Mouse (Mus musculus): Measurements from ENCODE around the gene Cyb5r4. TPM values are rescaled to one million over a fixed set of nuclear protein-coding genes. Genes with fewer than 3 reads are reported as not detected.

Gene Cyb5r4
- total and polyA plus RNA-seq, 3 experiments, result 37.5 to 121 (median 80.6) TPM

DNA sequence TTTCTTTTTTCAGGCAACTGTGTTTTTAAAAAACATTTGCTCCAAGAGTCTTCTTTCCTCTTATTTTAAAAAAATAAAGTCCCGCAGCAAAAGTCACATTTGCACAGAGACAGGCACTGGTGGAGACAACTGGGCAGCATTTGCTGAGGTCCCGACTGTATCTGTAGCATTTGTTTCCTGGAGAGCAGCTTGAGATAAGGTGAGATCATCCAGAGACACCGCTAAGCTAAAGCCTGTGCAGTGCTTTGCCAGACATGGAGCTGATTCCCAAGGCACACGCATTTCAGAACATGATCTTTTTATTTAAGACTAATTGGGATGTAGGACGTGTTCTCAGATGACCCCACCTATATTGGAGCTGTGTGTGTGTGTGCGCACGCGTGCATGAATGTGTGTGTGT is 30.1 kb upstream of the Cyb5r4 start:
- Histone ChIP-seq H3K9me3 (replicated peaks; ENCODE audit: low read length) (peaks cover 3% of the 10 kb centered on the region), H3K9ac (ENCODE audit: insufficient read depth, low read depth) (no peak overlapping the region), H3K79me2 (replicated peaks; ENCODE audit: control insufficient read depth, extremely low read depth, insufficient read depth, poor library complexity, severe bottlenecking) (no peaks in the 10 kb centered on the region), H3K27me3 (replicated peaks) (no peaks in the 10 kb centered on the region), H3K27ac (ENCODE audit: insufficient read depth, low read depth) (no peak overlapping the region), H3K4me1 (ENCODE audit: control insufficient read depth in 1 of 2, insufficient read depth in 2 of 2) (peaks cover 0 to 2% of the 10 kb centered on the region in 2 experiments; a peak in 1 of 4 replicates), H3K36me3 (replicated peaks in 1 of 2; ENCODE audit: control insufficient read depth in 1 of 2, insufficient read depth in 1 of 2, low read length in 1 of 2) (no peaks in the 10 kb centered on the region), H3K4me3 (replicated peaks in 1 of 3; ENCODE audit: low read depth in 2 of 3, low read length in 2 of 3, poor library complexity in 1 of 3) (no peak overlapping the region), H3K4me2 (ENCODE audit: insufficient read depth, low read depth, poor library complexity, severe bottlenecking) (no peak overlapping the region)
- in situ Hi-C loops (cut with MboI; ENCODE audit: low pct_ligation_motif_present, low pct_unique_long_range_greater_than_20kb, low sequenced_read_pairs), result no loop called here
- dilution Hi-C loops (cut with MboI; ENCODE audit: extremely low pct_ligation_motif_present, extremely low pct_unique_long_range_greater_than_20kb, low sequenced_read_pairs), result no loop called here
- DNase-seq (ENCODE audit: extremely low read depth), result no peak
- TF ChIP-seq ZNF384 (IDR thresholded peaks at IDR 0.05; ENCODE audit: low read depth, low read length) (no peak), NELFE (IDR thresholded peaks at IDR 0.05; ENCODE audit: low read depth, low read length) (no peak), RAD21 (IDR thresholded peaks at IDR 0.05; ENCODE audit: low read depth, low read length) (no peak), TBP (conservative IDR thresholded peaks at IDR 0.05; ENCODE audit: low read depth, low read length) (no peak)

- no peak overlapping the region for H3K4me3 ChIP-seq (replicated peaks in 1 of 3; ENCODE audit: low read depth in 2 of 3, low read length in 2 of 3, poor library complexity in 1 of 3)
- in situ Hi-C loops (cut with MboI; ENCODE audit: low pct_ligation_motif_present, low pct_unique_long_range_greater_than_20kb, low sequenced_read_pairs), result no loop called here
- H3K79me2 ChIP-seq (replicated peaks; ENCODE audit: control insufficient read depth, extremely low read depth, insufficient read depth, poor library complexity, severe bottlenecking), result no peaks in the 10 kb centered on the region
- H3K9ac ChIP-seq (ENCODE audit: insufficient read depth, low read depth), result no peak overlapping the region
- no peak for DNase-seq (ENCODE audit: extremely low read depth)
- no peak overlapping the region for H3K4me2 ChIP-seq (ENCODE audit: insufficient read depth, low read depth, poor library complexity, severe bottlenecking)
- H3K27me3 ChIP-seq (replicated peaks), result no peaks in the 10 kb centered on the region
- H3K36me3 ChIP-seq (replicated peaks in 1 of 2; ENCODE audit: control insufficient read depth in 1 of 2, insufficient read depth in 1 of 2, low read length in 1 of 2), result no peaks in the 10 kb centered on the region
- H3K9me3 ChIP-seq (replicated peaks; ENCODE audit: low read length), result peaks cover 3% of the 10 kb centered on the region
- no peak for TF ChIP-seq NRF1 (IDR thresholded peaks at IDR 0.05; ENCODE audit: low read depth, low read length)
- TF ChIP-seq IRF4 (IDR thresholded peaks at IDR 0.05; ENCODE audit: low read depth, low read length), result no peak
- TF ChIP-seq HCFC1 (IDR thresholded peaks at IDR 0.05; ENCODE audit: low read depth, low read length), result no peak
- TF ChIP-seq PAX5 (IDR thresholded peaks at IDR 0.05; ENCODE audit: low read length), result no peak
- TF ChIP-seq ETS1 (conservative IDR thresholded peaks at IDR 0.05; ENCODE audit: low read depth, low read length), result no peak
- TF ChIP-seq SIN3A (IDR thresholded peaks at IDR 0.05; ENCODE audit: low read length), result no peak
- TF ChIP-seq POLR2AphosphoS2 (IDR thresholded peaks at IDR 0.05; ENCODE audit: low read depth, low read length), result no peak
- no peak for TF ChIP-seq CTCF (conservative IDR thresholded peaks at IDR 0.05 in 1 of 2, IDR thresholded peaks at IDR 0.05 in 1 of 2; ENCODE audit: low read depth in 2 of 2, low read length in 2 of 2)
- no peak for TF ChIP-seq MEF2A (IDR thresholded peaks at IDR 0.05; ENCODE audit: borderline replicate concordance, low read depth, low read length)
- no peak overlapping the region for H3K27ac ChIP-seq (ENCODE audit: insufficient read depth, low read depth)
- dilution Hi-C loops (cut with MboI; ENCODE audit: extremely low pct_ligation_motif_present, extremely low pct_unique_long_range_greater_than_20kb, low sequenced_read_pairs), result no loop called here
- H3K4me1 ChIP-seq (ENCODE audit: control insufficient read depth in 1 of 2, insufficient read depth in 2 of 2), result peaks cover 0 to 16% of the 10 kb centered on the region in 2 experiments; a peak in 2 of 4 replicates
Observed at GRCm38 (mm10) chr9:86997046-86997691, 24.6 kb upstream of the Cyb5r4 start.
